Mouse (Mus musculus) layer of hippocampus, adult 2 months (tissue): Measurements from ENCODE around the gene Emc10. TPM values are rescaled to one million over a fixed set of nuclear protein-coding genes. Genes with fewer than 3 reads are reported as not detected.
A peak's percentile ranks its signal among the peaks of the same experiment; 100 is the strongest.

Experiments
- DNase-seq, 2 experiments: peaks; one replicate each; pipeline ENCODE4 v3.0.0; 2022; ENCODE audit warnings: low spot score in 2 of 2
- H3K27ac ChIP-seq: fragments of 200-600 bp; 2 replicates; pipeline ENCODE4 v1.8.1; 2022
- H3K4me3 ChIP-seq: fragments of 200-600 bp; 2 replicates; pipeline ENCODE4 v1.8.1; 2022; ENCODE audit warnings: mild to moderate bottlenecking
- CTCF ChIP-seq: fragments of 200-600 bp; conservative IDR thresholded peaks from 2 replicates; pipeline ENCODE4 v1.8.1; 2022; ENCODE audit warnings: antibody characterized with exemption, mild to moderate bottlenecking, moderate library complexity
- total RNA-seq, 2 experiments: library from RNA; stranded (reverse); gene quantifications; 2 replicates each; pipeline ENCODE4 v1.2.3; 2021

Emc10 gene
- total RNA-seq, 2 experiments from 2014 or later = 210 to 220 TPM

GRCm38 (mm10) chr7:44462218-44463055, 33.9 kb downstream of the Emc10 start:
- peak; percentile 62 for TF ChIP-seq CTCF
- no peak overlapping the region for H3K4me3 ChIP-seq
- peak overlapping the region; percentile 96 for H3K27ac ChIP-seq
- peak in 1 of 2 experiments; percentile 33 for DNase-seq

GRCm38 (mm10) chr7:44461503-44462217, 34.7 kb downstream of the Emc10 start:
- Histone ChIP-seq H3K4me3 (no peak overlapping the region), H3K27ac (peak overlapping the region; percentile 96)
- TF ChIP-seq CTCF = no peak
- DNase-seq = peak in 1 of 2 experiments; percentile 11

- no peak for DNase-seq
- Histone ChIP-seq H3K4me3 (no peak overlapping the region), H3K27ac (no peak overlapping the region)
- TF ChIP-seq CTCF = no peak
These were observed 35.4 kb downstream of the Emc10 start for GRCm38 (mm10) chr7:44460767-44461502.

- DNase-seq = no peak
- no peak overlapping the region for H3K4me3 ChIP-seq
- no peak for TF ChIP-seq CTCF
- H3K27ac ChIP-seq = peak overlapping the region; percentile 46; the same call in 1 of the 2 replicates
These were observed 36.3 kb downstream of the Emc10 start for GRCm38 (mm10) chr7:44460067-44460466.

GRCm38 (mm10) chr7:44456302-44456701, 40.0 kb downstream of the Emc10 start:
- TF ChIP-seq CTCF = no peak
- H3K27ac ChIP-seq = no peak overlapping the region

GRCm38 (mm10) chr7:44453256-44453655, 43.1 kb downstream of the Emc10 start:
- no peak for DNase-seq
- Histone ChIP-seq H3K27ac (peak overlapping the region; percentile 43; the same call in 1 of the 2 replicates), H3K4me3 (no peak overlapping the region)
- no peak for TF ChIP-seq CTCF

More at GRCm38 (mm10) chr7:44456302-44456701, 40.0 kb downstream of the Emc10 start:
- H3K4me3 ChIP-seq = no peak overlapping the region
- no peak for DNase-seq

- peak overlapping the region; percentile 99 for H3K27ac ChIP-seq
- TF ChIP-seq CTCF = peak; percentile 36
- no peak for DNase-seq
- H3K4me3 ChIP-seq = peak overlapping the region; percentile 12
These were observed 50.1 kb downstream of the Emc10 start for GRCm38 (mm10) chr7:44446070-44446855.

GRCm38 (mm10) chr7:44445528-44445923, 50.8 kb downstream of the Emc10 start:
- Histone ChIP-seq H3K4me3 (peak overlapping the region; percentile 78), H3K27ac (peak overlapping the region; percentile 99)
- DNase-seq = no peak
- TF ChIP-seq CTCF = no peak

- TF ChIP-seq CTCF = no peak
- DNase-seq = no peak
- H3K4me3 ChIP-seq = peak overlapping the region; percentile 78
- peak overlapping the region; percentile 99 for H3K27ac ChIP-seq
These were observed 51.3 kb downstream of the Emc10 start for GRCm38 (mm10) chr7:44444886-44445527.

GRCm38 (mm10) chr7:44443268-44444173, 52.8 kb downstream of the Emc10 start:
- Histone ChIP-seq H3K27ac (peak overlapping the region; percentile 99), H3K4me3 (peak overlapping the region; percentile 78)
- TF ChIP-seq CTCF = peak; percentile 56
- no peak for DNase-seq

GRCm38 (mm10) chr7:44442407-44442821, 53.9 kb downstream of the Emc10 start:
- peak overlapping the region; percentile 99 for H3K27ac ChIP-seq
- DNase-seq = no peak
- H3K4me3 ChIP-seq = peak overlapping the region; percentile 78
- no peak for TF ChIP-seq CTCF
